Mouse (Mus musculus) adipose tissue, adult 10 weeks (tissue): ENCODE measurements around the gene Krt2. TPM values are rescaled to one million over a fixed set of nuclear protein-coding genes. Genes with fewer than 3 reads are reported as not detected.

ENCODE experiments used
- polyA plus RNA-seq: library from polyadenylated mRNA; stranded (reverse); fragments of 350-450 nt; fragmentation: Illumina TruSeq; extraction: RNeasy Lipid Tissue Mini Kit (QIAGEN cat#74804); gene quantifications from one replicate; pipeline ENCODE4 v1.2.3, GENCODE M21; 2014; ENCODE audit warnings: low read depth, low replicate concordance

Krt2 gene
- polyA plus RNA-seq = not detected

GRCm38 (mm10) chr15:101817875-101818274 lies at the start of gene Krt2:
TSS of gene Krt2 (minus strand) at chr15:101818169.

GRCm38 (mm10) chr15:101850694-101851093 lies 32.7 kb upstream of the Krt2 start, which contains the start of gene Krt1:
TSS of gene Krt1 (minus strand) at chr15:101850794.

GRCm38 (mm10) chr15:101802296-101802835 lies 15.6 kb downstream of the Krt2 start, which contains the start of gene Krt73:
TSS of gene Krt73 (minus strand) at chr15:101802346.

GRCm38 (mm10) chr15:101786360-101786759 lies 31.6 kb downstream of the Krt2 start, which contains the start of gene Krt72:
TSS of gene Krt72 (minus strand) at chr15:101786460.

Other genes starting within 250 kb of the Krt2 start
- not detected for gene Krt75, start 244.3 kb downstream of the Krt2 start, polyA plus RNA-seq
- not detected for gene Gm5414, start 190.0 kb downstream of the Krt2 start, polyA plus RNA-seq
- not detected for gene Gm5478, start 170.8 kb downstream of the Krt2 start, polyA plus RNA-seq
- not detected for gene Krt6b, start 137.9 kb downstream of the Krt2 start, polyA plus RNA-seq
- not detected for gene Krt6a, start 123.9 kb downstream of the Krt2 start, polyA plus RNA-seq
- gene Krt5, start 105.3 kb downstream of the Krt2 start, polyA plus RNA-seq = 39.6 TPM
- gene Krt71, start 75.1 kb downstream of the Krt2 start, polyA plus RNA-seq = not detected
- not detected for gene Krt72, start 31.7 kb downstream of the Krt2 start, polyA plus RNA-seq
- gene Krt73, start 15.8 kb downstream of the Krt2 start, polyA plus RNA-seq = not detected
- not detected for gene Krt1, start 32.6 kb upstream of the Krt2 start, polyA plus RNA-seq
- gene Krt77, start 51.5 kb upstream of the Krt2 start, polyA plus RNA-seq = not detected
- gene Krt76, start 74.8 kb upstream of the Krt2 start, polyA plus RNA-seq = not detected
- gene Krt4, start 106.6 kb upstream of the Krt2 start, polyA plus RNA-seq = not detected
- gene Krt79, start 122.2 kb upstream of the Krt2 start, polyA plus RNA-seq = 1.6 TPM
- 0.19 TPM for gene Krt78, start 136.1 kb upstream of the Krt2 start, polyA plus RNA-seq
- 197 TPM for gene Krt8, start 186.3 kb upstream of the Krt2 start, polyA plus RNA-seq
- 277 TPM for gene Krt18, start 210.0 kb upstream of the Krt2 start, polyA plus RNA-seq